Mouse (Mus musculus): ENCODE measurements around the gene Ddc.

GRCm38 (mm10) chr11:11898496-11898895 lies 552 bp upstream of the Ddc start:
- TF ChIP-seq EP300 (IDR thresholded peaks at IDR 0.05) = no peak
- no peak for TF ChIP-seq CTCF (IDR thresholded peaks at IDR 0.05)
